Mouse (Mus musculus): ENCODE data around the gene Cav3.

DNA sequence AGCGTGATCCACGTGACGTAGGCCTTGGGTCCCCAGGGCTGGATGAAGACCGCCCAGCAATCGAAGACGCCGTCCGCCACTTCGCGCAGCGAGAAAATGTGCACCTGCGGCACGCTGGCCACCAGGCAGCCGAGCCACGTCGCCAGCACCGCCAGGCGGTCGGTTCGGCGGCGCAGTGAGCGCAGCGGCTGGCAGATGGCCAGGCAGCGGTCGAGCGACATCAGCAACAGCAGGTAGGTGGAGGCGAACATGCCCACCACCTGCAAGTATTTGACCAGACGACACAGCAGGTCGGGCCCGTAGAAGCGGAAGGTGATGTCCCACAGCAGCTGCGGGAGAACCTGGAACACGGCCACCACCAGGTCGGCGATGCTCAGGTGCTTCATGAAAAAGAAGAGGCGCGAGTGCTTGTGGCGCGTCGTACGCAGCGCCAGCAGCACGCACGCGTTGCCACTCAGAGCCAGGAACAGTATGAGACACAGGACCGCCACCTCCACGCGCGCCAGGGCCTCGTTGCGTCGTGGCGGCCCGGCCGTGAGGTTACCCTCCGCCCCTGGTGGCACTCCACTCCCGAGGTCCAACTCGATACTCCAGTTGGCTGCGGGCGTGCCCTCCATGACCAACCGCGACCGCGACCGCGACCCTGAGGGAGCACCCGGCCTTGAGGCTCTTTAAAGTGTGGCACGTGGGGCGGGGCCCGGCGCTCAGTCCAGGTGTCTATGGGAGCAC, 30.0 kb downstream of the Cav3 start:
- no peak for TF ChIP-seq GATA1 (IDR thresholded peaks at IDR 0.05; ENCODE audit: borderline replicate concordance, low read length)
- TF ChIP-seq FLI1 (IDR thresholded peaks at IDR 0.05; ENCODE audit: low read length) = no peak

Data from megakaryocyte, embryonic 14.5 days (primary cell).